Mouse (Mus musculus): Measurements from ENCODE around the gene Btrc. TPM values are rescaled to one million over a fixed set of nuclear protein-coding genes. Genes with fewer than 3 reads are reported as not detected.

Btrc gene
- total and polyA plus RNA-seq, 2 experiments from 2014 or later, result 21.9 to 28.5 TPM

- no peaks in the 10 kb centered on the region for H3K36me3 ChIP-seq (replicated peaks; ENCODE audit: control insufficient read depth, insufficient read depth, low read length)
- no peak for TF ChIP-seq CTCF (IDR thresholded peaks at IDR 0.05; ENCODE audit: low read depth)
- no peak for TF ChIP-seq EP300 (IDR thresholded peaks at IDR 0.05; ENCODE audit: low read depth)
- H3K4me3 ChIP-seq (ENCODE audit: low read depth, low read length), result no peak overlapping the region
- no peak for DNase-seq (ENCODE audit: low spot score)
- WGBS, result 70% methylated on average over 24 of the region's 24 CpGs
- no peak overlapping the region for H3K27ac ChIP-seq (ENCODE audit: low read depth)
- no peak overlapping the region for H3K9ac ChIP-seq (replicated peaks; ENCODE audit: low read depth, low read length)
- no peaks in the 10 kb centered on the region for H3K9me3 ChIP-seq (replicated peaks; ENCODE audit: control insufficient read depth, low read length)
- no peak for ATAC-seq (ENCODE audit: insufficient read depth, low read depth)
- H3K4me2 ChIP-seq (ENCODE audit: low read depth, low read length), result peak overlapping the region; percentile 6; the same call in 1 of the 2 replicates
- H3K27me3 ChIP-seq (ENCODE audit: control insufficient read depth, insufficient read depth, low read length), result no peaks in the 10 kb centered on the region
- no peaks in the 10 kb centered on the region for H3K4me1 ChIP-seq (ENCODE audit: control insufficient read depth, insufficient read depth)
These were observed 112.5 kb downstream of the Btrc start for GRCm38 (mm10) chr19:45475928-45476553.

GRCm38 (mm10) chr19:45479548-45479947, 116.0 kb downstream of the Btrc start:
- no peak overlapping the region for H3K27ac ChIP-seq (ENCODE audit: low read depth)
- no peak for DNase-seq (ENCODE audit: low spot score)
- no peak overlapping the region for H3K4me2 ChIP-seq (ENCODE audit: low read depth, low read length)
- H3K9ac ChIP-seq (replicated peaks; ENCODE audit: low read depth, low read length), result no peak overlapping the region
- no peaks in the 10 kb centered on the region for H3K27me3 ChIP-seq (ENCODE audit: control insufficient read depth, insufficient read depth, low read length)
- H3K4me3 ChIP-seq (ENCODE audit: low read depth, low read length), result no peak overlapping the region
- no peak for TF ChIP-seq EP300 (IDR thresholded peaks at IDR 0.05; ENCODE audit: low read depth)
- TF ChIP-seq CTCF (IDR thresholded peaks at IDR 0.05; ENCODE audit: low read depth), result no peak
- WGBS, result 86% methylated on average over 6 of the region's 6 CpGs
- H3K4me1 ChIP-seq (ENCODE audit: control insufficient read depth, insufficient read depth), result no peaks in the 10 kb centered on the region
- H3K9me3 ChIP-seq (replicated peaks; ENCODE audit: control insufficient read depth, low read length), result no peaks in the 10 kb centered on the region
- ATAC-seq (ENCODE audit: insufficient read depth, low read depth), result no peak
- no peaks in the 10 kb centered on the region for H3K36me3 ChIP-seq (replicated peaks; ENCODE audit: control insufficient read depth, insufficient read depth, low read length)

GRCm38 (mm10) chr19:45480490-45480889, 117.0 kb downstream of the Btrc start:
- TF ChIP-seq CTCF (IDR thresholded peaks at IDR 0.05; ENCODE audit: low read depth) (no peak), EP300 (IDR thresholded peaks at IDR 0.05; ENCODE audit: low read depth) (no peak)
- Histone ChIP-seq H3K36me3 (replicated peaks; ENCODE audit: control insufficient read depth, insufficient read depth, low read length) (no peaks in the 10 kb centered on the region), H3K27me3 (ENCODE audit: control insufficient read depth, insufficient read depth, low read length) (no peaks in the 10 kb centered on the region), H3K9me3 (replicated peaks; ENCODE audit: control insufficient read depth, low read length) (no peaks in the 10 kb centered on the region), H3K4me2 (ENCODE audit: low read depth, low read length) (no peak overlapping the region), H3K9ac (replicated peaks; ENCODE audit: low read depth, low read length) (no peak overlapping the region), H3K4me1 (ENCODE audit: control insufficient read depth, insufficient read depth) (no peaks in the 10 kb centered on the region), H3K4me3 (ENCODE audit: low read depth, low read length) (no peak overlapping the region), H3K27ac (ENCODE audit: low read depth) (no peak overlapping the region)
- no peak for DNase-seq (ENCODE audit: low spot score)
- 91% methylated on average over 2 of the region's 2 CpGs for WGBS
- ATAC-seq (ENCODE audit: insufficient read depth, low read depth), result no peak

- H3K9me3 ChIP-seq (replicated peaks; ENCODE audit: control insufficient read depth, low read length), result no peaks in the 10 kb centered on the region
- ATAC-seq (ENCODE audit: insufficient read depth, low read depth), result no peak
These were observed 117.4 kb downstream of the Btrc start for GRCm38 (mm10) chr19:45480951-45481350.

GRCm38 (mm10) chr19:45483470-45483869, 119.9 kb downstream of the Btrc start:
- TF ChIP-seq CTCF (IDR thresholded peaks at IDR 0.05; ENCODE audit: low read depth) (no peak), EP300 (IDR thresholded peaks at IDR 0.05; ENCODE audit: low read depth) (no peak)
- Histone ChIP-seq H3K9ac (replicated peaks; ENCODE audit: low read depth, low read length) (no peak overlapping the region), H3K36me3 (replicated peaks; ENCODE audit: control insufficient read depth, insufficient read depth, low read length) (no peaks in the 10 kb centered on the region), H3K27me3 (ENCODE audit: control insufficient read depth, insufficient read depth, low read length) (no peaks in the 10 kb centered on the region), H3K4me3 (ENCODE audit: low read depth, low read length) (no peak overlapping the region), H3K27ac (ENCODE audit: low read depth) (no peak overlapping the region), H3K4me1 (ENCODE audit: control insufficient read depth, insufficient read depth) (no peaks in the 10 kb centered on the region), H3K4me2 (ENCODE audit: low read depth, low read length) (no peak overlapping the region), H3K9me3 (replicated peaks; ENCODE audit: control insufficient read depth, low read length) (no peaks in the 10 kb centered on the region)
- DNase-seq (ENCODE audit: low spot score) (no peak), ATAC-seq (ENCODE audit: insufficient read depth, low read depth) (no peak)
- 87% methylated on average over 2 of the region's 2 CpGs for WGBS

More at GRCm38 (mm10) chr19:45480951-45481350, 117.4 kb downstream of the Btrc start:
- H3K4me2 ChIP-seq (ENCODE audit: low read depth, low read length), result no peak overlapping the region
- H3K4me3 ChIP-seq (ENCODE audit: low read depth, low read length), result no peak overlapping the region
- DNase-seq (ENCODE audit: low spot score), result no peak
- no peak for TF ChIP-seq EP300 (IDR thresholded peaks at IDR 0.05; ENCODE audit: low read depth)
- no peak for TF ChIP-seq CTCF (IDR thresholded peaks at IDR 0.05; ENCODE audit: low read depth)
- no peak overlapping the region for H3K27ac ChIP-seq (ENCODE audit: low read depth)
- H3K27me3 ChIP-seq (ENCODE audit: control insufficient read depth, insufficient read depth, low read length), result no peaks in the 10 kb centered on the region
- H3K36me3 ChIP-seq (replicated peaks; ENCODE audit: control insufficient read depth, insufficient read depth, low read length), result no peaks in the 10 kb centered on the region
- H3K9ac ChIP-seq (replicated peaks; ENCODE audit: low read depth, low read length), result no peak overlapping the region
- WGBS, result 83% methylated on average over 4 of the region's 4 CpGs
- no peaks in the 10 kb centered on the region for H3K4me1 ChIP-seq (ENCODE audit: control insufficient read depth, insufficient read depth)
